Mouse (Mus musculus): Measurements from ENCODE around the gene Nrp2. TPM values are rescaled to one million over a fixed set of nuclear protein-coding genes. Genes with fewer than 3 reads are reported as not detected.
A peak's percentile ranks its signal among the peaks of the same experiment; 100 is the strongest.

Gene Nrp2
- polyA plus RNA-seq, 1 experiment from 2014 or later, result 40.9 TPM

DNA sequence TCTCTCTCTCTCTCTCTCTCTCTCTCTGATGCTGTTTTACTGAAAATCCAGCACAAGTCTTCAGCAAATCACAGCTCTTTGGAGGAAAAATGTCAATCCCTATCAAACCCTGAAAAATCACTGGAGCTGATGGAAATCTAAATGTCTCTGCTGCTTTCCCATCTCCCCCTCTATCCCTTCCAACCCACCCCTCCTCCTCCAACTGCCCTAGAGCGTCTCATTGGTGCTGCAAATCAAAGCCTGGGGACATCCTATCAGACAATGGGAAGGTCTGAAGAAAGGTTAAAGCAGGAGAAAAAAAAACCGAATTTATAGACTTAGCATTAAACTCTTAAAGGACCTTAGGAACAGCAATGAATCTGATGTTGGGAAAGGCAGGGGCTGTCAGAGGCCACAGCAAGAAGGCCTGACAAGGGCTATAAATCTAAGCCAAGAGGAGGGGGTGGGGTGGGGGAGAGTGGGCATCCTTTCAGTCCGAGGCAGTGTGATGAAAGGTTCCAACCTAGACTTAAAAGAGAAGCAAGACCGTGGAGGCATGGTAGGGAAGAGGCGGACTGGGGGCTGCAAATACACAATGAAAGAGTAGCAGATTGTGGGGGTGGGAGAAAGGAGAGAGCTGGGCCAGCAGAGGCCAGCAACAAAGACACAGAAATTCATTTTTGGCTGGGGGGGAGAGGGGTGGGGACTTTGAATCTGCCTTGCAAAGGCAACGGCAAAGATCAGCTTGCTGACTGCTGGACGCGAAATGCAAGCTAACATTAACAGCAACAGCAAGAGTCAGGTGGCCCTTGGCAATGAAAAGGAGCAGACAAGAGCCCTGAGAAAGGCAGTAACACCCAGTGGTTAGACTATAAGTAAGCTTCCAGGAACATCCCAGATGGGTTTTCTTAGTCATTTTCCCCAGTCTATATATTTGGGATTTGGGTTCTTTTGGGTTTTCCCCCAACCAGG lies 148.2 kb downstream of the Nrp2 start:
- Histone ChIP-seq H3K9me3 (ENCODE audit: control insufficient read depth, low read length) (no peaks in the 10 kb centered on the region), H3K36me3 (ENCODE audit: control insufficient read depth, insufficient read depth, low read length) (no peaks in the 10 kb centered on the region), H3K4me2 (ENCODE audit: low read depth) (0 out of 2 replicates have a peak overlapping the region, but pooled peaks have one; percentile 5), H3K4me3 (ENCODE audit: low read depth, low read length) (no peak overlapping the region), H3K27me3 (ENCODE audit: control insufficient read depth, insufficient read depth, low read length) (no peaks in the 10 kb centered on the region), H3K9ac (ENCODE audit: low read length) (peak overlapping the region; percentile 26; the same call in 1 of the 2 replicates), H3K27ac (ENCODE audit: low read depth, low read length) (peak overlapping the region; percentile 78), H3K4me1 (ENCODE audit: control insufficient read depth, insufficient read depth, low read length) (peaks cover 12% of the 10 kb centered on the region)
- 6% methylated on average over 8 of the region's 8 CpGs for WGBS
- DNase-seq (ENCODE audit: low spot score) (peak; percentile 70), ATAC-seq (ENCODE audit: insufficient read depth, low FRiP score, low TSS enrichment) (peak; percentile 92)

- DNase-seq (ENCODE audit: low spot score) (no peak), ATAC-seq (ENCODE audit: insufficient read depth, low FRiP score, low TSS enrichment) (no peak)
- no peak overlapping the region for H3K9ac ChIP-seq (ENCODE audit: low read length)
- no peak overlapping the region for H3K4me3 ChIP-seq (ENCODE audit: low read depth, low read length)
- H3K4me1 ChIP-seq (ENCODE audit: control insufficient read depth, insufficient read depth, low read length), result peaks cover 12% of the 10 kb centered on the region
- no peak overlapping the region for H3K27ac ChIP-seq (ENCODE audit: low read depth, low read length)
- H3K27me3 ChIP-seq (ENCODE audit: control insufficient read depth, insufficient read depth, low read length), result no peaks in the 10 kb centered on the region
- H3K4me2 ChIP-seq (ENCODE audit: low read depth), result no peak overlapping the region
- H3K9me3 ChIP-seq (ENCODE audit: control insufficient read depth, low read length), result no peaks in the 10 kb centered on the region
- WGBS, result 66% methylated on average over 9 of the region's 9 CpGs
- H3K36me3 ChIP-seq (ENCODE audit: control insufficient read depth, insufficient read depth, low read length), result no peaks in the 10 kb centered on the region
Observed at GRCm38 (mm10) chr1:62853362-62853761, 150.3 kb downstream of the Nrp2 start.

DNA sequence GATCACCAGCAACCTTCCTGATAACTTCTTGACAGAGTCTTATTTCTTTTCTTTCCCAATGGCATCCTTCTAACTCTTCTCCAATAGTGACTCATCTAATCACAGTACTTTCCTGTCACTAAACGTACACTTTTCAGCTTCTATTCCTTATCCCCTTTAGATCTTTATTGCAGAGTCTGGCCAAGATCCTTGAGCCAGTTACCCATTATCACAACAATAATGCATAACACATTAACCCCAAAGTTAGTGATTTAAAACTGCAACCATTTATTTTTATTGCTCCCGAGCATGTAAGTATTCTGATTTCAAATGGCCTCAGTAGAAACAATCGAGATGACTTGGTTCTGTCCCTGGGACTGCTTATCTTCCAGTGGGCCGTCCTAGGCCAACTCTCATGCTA lies 150.9 kb downstream of the Nrp2 start:
- H3K9ac ChIP-seq (ENCODE audit: low read length), result no peak overlapping the region
- no peak overlapping the region for H3K27ac ChIP-seq (ENCODE audit: low read depth, low read length)
- WGBS, result 84% methylated on average over 4 of the region's 4 CpGs
- H3K9me3 ChIP-seq (ENCODE audit: control insufficient read depth, low read length), result no peaks in the 10 kb centered on the region
- H3K4me1 ChIP-seq (ENCODE audit: control insufficient read depth, insufficient read depth, low read length), result peaks cover 12% of the 10 kb centered on the region
- no peaks in the 10 kb centered on the region for H3K27me3 ChIP-seq (ENCODE audit: control insufficient read depth, insufficient read depth, low read length)
- no peak overlapping the region for H3K4me2 ChIP-seq (ENCODE audit: low read depth)
- no peak overlapping the region for H3K4me3 ChIP-seq (ENCODE audit: low read depth, low read length)
- H3K36me3 ChIP-seq (ENCODE audit: control insufficient read depth, insufficient read depth, low read length), result no peaks in the 10 kb centered on the region
- DNase-seq (ENCODE audit: low spot score), result no peak
- no peak for ATAC-seq (ENCODE audit: insufficient read depth, low FRiP score, low TSS enrichment)

- no peaks in the 10 kb centered on the region for H3K9me3 ChIP-seq (ENCODE audit: control insufficient read depth, low read length)
- ATAC-seq (ENCODE audit: insufficient read depth, low FRiP score, low TSS enrichment) (no peak), DNase-seq (ENCODE audit: low spot score) (no peak)
- no peak overlapping the region for H3K4me3 ChIP-seq (ENCODE audit: low read depth, low read length)
- H3K27ac ChIP-seq (ENCODE audit: low read depth, low read length), result no peak overlapping the region
- H3K36me3 ChIP-seq (ENCODE audit: control insufficient read depth, insufficient read depth, low read length), result no peaks in the 10 kb centered on the region
- no peak overlapping the region for H3K9ac ChIP-seq (ENCODE audit: low read length)
- no peak overlapping the region for H3K4me2 ChIP-seq (ENCODE audit: low read depth)
- WGBS, result 69% methylated on average over 2 of the region's 2 CpGs
- H3K27me3 ChIP-seq (ENCODE audit: control insufficient read depth, insufficient read depth, low read length), result no peaks in the 10 kb centered on the region
- no peaks in the 10 kb centered on the region for H3K4me1 ChIP-seq (ENCODE audit: control insufficient read depth, insufficient read depth, low read length)
Observed at GRCm38 (mm10) chr1:62859098-62859497, 156.0 kb downstream of the Nrp2 start.

DNA sequence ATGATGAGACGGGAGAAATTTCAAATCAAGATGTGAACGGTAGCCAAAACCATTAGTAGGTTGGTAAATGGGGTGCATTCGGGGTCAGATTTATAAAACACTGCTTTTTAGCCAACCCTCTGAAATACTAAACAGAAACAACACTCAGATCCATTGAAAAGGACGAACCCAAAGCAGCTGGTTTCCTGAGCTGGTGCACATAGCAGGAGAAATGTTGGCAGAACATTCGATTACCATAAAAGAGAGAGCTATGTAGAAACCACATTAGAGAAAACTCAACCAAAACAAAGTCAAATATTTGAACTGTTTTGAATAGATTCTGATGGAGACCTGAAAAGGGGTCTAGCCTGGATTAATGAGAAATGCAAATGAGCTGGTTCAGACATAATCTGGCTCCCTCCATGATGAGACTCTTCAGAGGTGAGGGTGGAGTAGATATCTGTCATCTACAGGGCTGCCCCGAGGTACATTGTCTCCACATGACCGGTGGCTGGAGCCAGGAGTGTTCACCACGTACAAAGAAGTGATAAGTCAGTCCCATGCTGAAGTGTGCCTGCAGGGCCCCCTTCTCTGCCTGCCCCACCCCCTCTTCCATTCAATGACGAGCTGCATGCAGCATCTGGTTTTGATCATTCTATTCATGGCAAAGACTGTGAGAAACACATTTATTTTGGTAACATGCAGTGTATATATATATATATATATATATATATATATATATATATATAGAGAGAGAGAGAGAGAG lies 156.6 kb downstream of the Nrp2 start:
- Histone ChIP-seq H3K27ac (ENCODE audit: low read depth, low read length) (no peak overlapping the region), H3K4me3 (ENCODE audit: low read depth, low read length) (no peak overlapping the region), H3K4me1 (ENCODE audit: control insufficient read depth, insufficient read depth, low read length) (no peaks in the 10 kb centered on the region), H3K4me2 (ENCODE audit: low read depth) (no peak overlapping the region), H3K9ac (ENCODE audit: low read length) (no peak overlapping the region), H3K9me3 (ENCODE audit: control insufficient read depth, low read length) (no peaks in the 10 kb centered on the region), H3K27me3 (ENCODE audit: control insufficient read depth, insufficient read depth, low read length) (no peaks in the 10 kb centered on the region), H3K36me3 (ENCODE audit: control insufficient read depth, insufficient read depth, low read length) (no peaks in the 10 kb centered on the region)
- WGBS, result 67% methylated on average over 9 of the region's 9 CpGs
- ATAC-seq (ENCODE audit: insufficient read depth, low FRiP score, low TSS enrichment), result no peak
- no peak for DNase-seq (ENCODE audit: low spot score)

DNA sequence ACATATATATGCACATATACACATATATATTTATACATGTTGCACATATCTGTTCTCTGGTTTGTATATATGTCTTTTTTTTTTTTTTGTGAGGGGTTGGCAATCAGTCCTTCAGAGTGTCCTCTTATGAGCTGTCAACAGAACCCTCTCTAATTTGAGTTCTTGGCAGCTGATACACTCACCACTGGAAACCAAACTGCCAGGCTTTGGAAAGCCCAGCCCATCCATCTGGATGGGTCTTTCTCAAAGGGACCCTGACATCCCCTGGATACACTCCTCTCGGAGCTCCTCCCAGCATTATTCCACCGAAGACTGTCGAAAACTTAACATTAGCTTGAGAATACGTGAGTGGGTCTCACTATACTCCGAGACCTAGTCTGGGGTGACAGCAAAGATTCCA lies 157.2 kb downstream of the Nrp2 start:
- Histone ChIP-seq H3K36me3 (ENCODE audit: control insufficient read depth, insufficient read depth, low read length) (no peaks in the 10 kb centered on the region), H3K9me3 (ENCODE audit: control insufficient read depth, low read length) (no peaks in the 10 kb centered on the region), H3K27me3 (ENCODE audit: control insufficient read depth, insufficient read depth, low read length) (no peaks in the 10 kb centered on the region), H3K4me3 (ENCODE audit: low read depth, low read length) (no peak overlapping the region), H3K4me1 (ENCODE audit: control insufficient read depth, insufficient read depth, low read length) (no peaks in the 10 kb centered on the region), H3K27ac (ENCODE audit: low read depth, low read length) (no peak overlapping the region), H3K4me2 (ENCODE audit: low read depth) (no peak overlapping the region), H3K9ac (ENCODE audit: low read length) (no peak overlapping the region)
- DNase-seq (ENCODE audit: low spot score), result no peak
- WGBS, result 74% methylated on average over 5 of the region's 5 CpGs
- ATAC-seq (ENCODE audit: insufficient read depth, low FRiP score, low TSS enrichment), result no peak

- H3K4me1 ChIP-seq (ENCODE audit: control insufficient read depth, insufficient read depth, low read length), result no peaks in the 10 kb centered on the region
- no peak overlapping the region for H3K9ac ChIP-seq (ENCODE audit: low read length)
- no peak for DNase-seq (ENCODE audit: low spot score)
- ATAC-seq (ENCODE audit: insufficient read depth, low FRiP score, low TSS enrichment), result no peak
- no peaks in the 10 kb centered on the region for H3K27me3 ChIP-seq (ENCODE audit: control insufficient read depth, insufficient read depth, low read length)
- H3K9me3 ChIP-seq (ENCODE audit: control insufficient read depth, low read length), result no peaks in the 10 kb centered on the region
- 29% methylated on average over 5 of the region's 5 CpGs for WGBS
- H3K4me3 ChIP-seq (ENCODE audit: low read depth, low read length), result no peak overlapping the region
- no peak overlapping the region for H3K27ac ChIP-seq (ENCODE audit: low read depth, low read length)
- no peaks in the 10 kb centered on the region for H3K36me3 ChIP-seq (ENCODE audit: control insufficient read depth, insufficient read depth, low read length)
- no peak overlapping the region for H3K4me2 ChIP-seq (ENCODE audit: low read depth)
Observed at GRCm38 (mm10) chr1:62860788-62861187, 157.7 kb downstream of the Nrp2 start.
